Mouse (Mus musculus): ENCODE measurements around the gene Clstn1.
"Not testable (repeated sequence)": the region's sequence is repeated elsewhere in the genome, so short reads cannot be mapped to it uniquely, and the experiment has no call there.

GRCm38 (mm10) chr4:149613497-149613896 lies 27.2 kb downstream of the Clstn1 start:
- not testable (repeated sequence) for TF ChIP-seq POLR2A (IDR thresholded peaks at IDR 0.05; ENCODE audit: insufficient read depth, low read depth, low read length); CTCF (IDR thresholded peaks at IDR 0.05)

All from heart, adult 2 months (tissue).